Mouse (Mus musculus) forebrain, embryonic 14.5 days (tissue): ENCODE results near the gene Rsc1a1. TPM values are rescaled to one million over a fixed set of nuclear protein-coding genes. Genes with fewer than 3 reads are reported as not detected.

Experiments
- ATAC-seq: fragments of 200-750 bp; cut with Nextera tagmentation; 2 replicates; pipeline ENCODE4 v1.8.0; 2017; ENCODE audit warnings: mild to moderate bottlenecking, moderate library complexity
- DNase-seq: peaks from one replicate; pipeline ENCODE4 v3.0.0-alpha.2; 2015; ENCODE audit warnings: low spot score
- H3K27ac ChIP-seq: fragments of 300-500 bp; sonication (generic); 2 replicates; pipeline ENCODE4 v1.5.1; 2014; ENCODE audit warnings: low read depth, mild to moderate bottlenecking, control low read depth, low read length, moderate library complexity
- H3K27me3 ChIP-seq: fragments of 300-500 bp; sonication (generic); replicated peaks from 2 replicates; pipeline ENCODE4 v1.6.1; 2014; ENCODE audit warnings: low read length, control low read depth, mixed read lengths; ENCODE audit not compliant: control insufficient read depth, insufficient read depth
- H3K36me3 ChIP-seq: fragments of 300-500 bp; sonication (generic); 2 replicates; pipeline ENCODE4 v1.6.1; 2014; ENCODE audit warnings: low read length, control low read depth; ENCODE audit not compliant: control insufficient read depth, insufficient read depth
- H3K4me1 ChIP-seq: fragments of 300-500 bp; sonication (generic); 2 replicates; pipeline ENCODE4 v1.6.1; 2014; ENCODE audit warnings: antibody characterized with exemption, low read length, control low read depth; ENCODE audit not compliant: control insufficient read depth, insufficient read depth
- H3K4me2 ChIP-seq: fragments of 300-500 bp; sonication (generic); 2 replicates; pipeline ENCODE4 v1.6.1; 2014; ENCODE audit warnings: mild to moderate bottlenecking, control low read depth, low read length
- H3K4me3 ChIP-seq: fragments of 300-500 bp; sonication (generic); 2 replicates; pipeline ENCODE4 v1.5.1; 2014; ENCODE audit warnings: low read depth, low read length, control low read depth
- H3K9ac ChIP-seq: fragments of 300-500 bp; sonication (generic); 2 replicates; pipeline ENCODE4 v1.6.1; 2014; ENCODE audit warnings: mild to moderate bottlenecking, low read length, control low read depth, moderate library complexity
- H3K9me3 ChIP-seq: fragments of 300-500 bp; sonication (generic); replicated peaks from 2 replicates; pipeline ENCODE4 v1.6.1; 2016; ENCODE audit warnings: low read length, control low read depth, mixed read lengths; ENCODE audit not compliant: control insufficient read depth
- WGBS: fragments of 180-500 bp; shearing (Covaris S2); extraction: QIAGEN DNeasy Blood & Tissue Kit; methylation state at CpG from one replicate; pipeline ENCODE4 v1.1.7; 2014; 5-methylcytosine and 5-hydroxymethylcytosine counted together
- polyA plus RNA-seq: library from polyadenylated mRNA; unstranded; fragments of >200 nt; fragmentation: Nextera tagmentation; extraction: Ambion mirVana; gene quantifications from 2 replicates; pipeline ENCODE4 v1.2.1, GENCODE M21; 2014

Gene Rsc1a1
- polyA plus RNA-seq, 1 experiment from 2014 or later = 2.5 TPM

GRCm38 (mm10) chr4:141711250-141711649 lies 25.9 kb upstream of the Rsc1a1 start:
- Histone ChIP-seq H3K36me3 (peaks cover 66% of the 10 kb centered on the region), H3K4me3 (no peak overlapping the region)

GRCm38 (mm10) chr4:141708971-141709370 lies 23.6 kb upstream of the Rsc1a1 start:
- Histone ChIP-seq H3K9ac (no peak overlapping the region), H3K4me2 (no peak overlapping the region), H3K4me1 (no peaks in the 10 kb centered on the region), H3K9me3 (no peaks in the 10 kb centered on the region), H3K27ac (no peak overlapping the region), H3K36me3 (peaks cover 89% of the 10 kb centered on the region), H3K27me3 (no peaks in the 10 kb centered on the region), H3K4me3 (no peak overlapping the region)
- ATAC-seq = no peak
- WGBS = 95% methylated on average over 2 of the region's 2 CpGs
- no peak for DNase-seq

More at GRCm38 (mm10) chr4:141711250-141711649, 25.9 kb upstream of the Rsc1a1 start:
- ATAC-seq (no peak), DNase-seq (no peak)
- H3K4me1 ChIP-seq = no peaks in the 10 kb centered on the region
- WGBS = 96% methylated on average over 1 of the region's 1 CpGs
- H3K9me3 ChIP-seq = no peaks in the 10 kb centered on the region
- H3K27ac ChIP-seq = no peak overlapping the region
- H3K9ac ChIP-seq = no peak overlapping the region
- H3K27me3 ChIP-seq = no peaks in the 10 kb centered on the region
- no peak overlapping the region for H3K4me2 ChIP-seq

GRCm38 (mm10) chr4:141708005-141708404 lies 22.6 kb upstream of the Rsc1a1 start:
- 94% methylated on average over 7 of the region's 7 CpGs for WGBS
- DNase-seq = no peak
- Histone ChIP-seq H3K9ac (no peak overlapping the region), H3K4me2 (no peak overlapping the region), H3K4me3 (no peak overlapping the region), H3K9me3 (no peaks in the 10 kb centered on the region), H3K27ac (no peak overlapping the region), H3K36me3 (peaks cover 95% of the 10 kb centered on the region), H3K4me1 (no peaks in the 10 kb centered on the region), H3K27me3 (no peaks in the 10 kb centered on the region)
- no peak for ATAC-seq

GRCm38 (mm10) chr4:141705331-141705730 lies 19.9 kb upstream of the Rsc1a1 start:
- peak; percentile 94 for ATAC-seq
- 69% methylated on average over 4 of the region's 4 CpGs for WGBS
- Histone ChIP-seq H3K36me3 (peaks cover 96% of the 10 kb centered on the region), H3K4me1 (no peaks in the 10 kb centered on the region), H3K27ac (peak overlapping the region; percentile 58; the same call in 1 of the 2 replicates), H3K9me3 (no peaks in the 10 kb centered on the region), H3K4me2 (no peak overlapping the region), H3K4me3 (no peak overlapping the region), H3K27me3 (no peaks in the 10 kb centered on the region), H3K9ac (no peak overlapping the region)
- peak; percentile 78 for DNase-seq

DNA sequence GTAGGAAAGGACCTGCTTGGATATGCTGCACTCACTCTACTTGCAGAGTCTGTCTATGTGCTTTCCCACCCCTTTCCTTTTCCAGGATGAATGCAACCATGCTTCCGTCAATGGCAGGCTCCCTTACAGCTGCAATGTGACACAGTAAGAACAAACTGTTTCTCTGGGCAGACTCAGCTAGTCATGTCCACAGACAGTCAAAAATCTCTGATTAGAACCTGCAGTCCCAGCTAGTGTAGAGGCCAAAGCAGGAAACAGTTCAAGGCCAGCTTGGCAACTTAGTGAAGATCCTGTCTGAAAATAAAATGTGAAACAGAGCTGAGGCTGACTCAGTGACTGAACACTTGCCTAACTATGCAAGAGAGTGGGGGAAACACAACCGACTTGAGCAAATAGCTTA lies 19.2 kb upstream of the Rsc1a1 start:
- no peaks in the 10 kb centered on the region for H3K27me3 ChIP-seq
- peaks cover 93% of the 10 kb centered on the region for H3K36me3 ChIP-seq
- no peak for ATAC-seq
- no peak overlapping the region for H3K4me3 ChIP-seq
- no peaks in the 10 kb centered on the region for H3K9me3 ChIP-seq
- DNase-seq = no peak
- peak overlapping the region; percentile 58; the same call in 1 of the 2 replicates for H3K27ac ChIP-seq
- 93% methylated on average over 2 of the region's 2 CpGs for WGBS
- H3K9ac ChIP-seq = no peak overlapping the region
- H3K4me1 ChIP-seq = no peaks in the 10 kb centered on the region
- H3K4me2 ChIP-seq = no peak overlapping the region

DNA sequence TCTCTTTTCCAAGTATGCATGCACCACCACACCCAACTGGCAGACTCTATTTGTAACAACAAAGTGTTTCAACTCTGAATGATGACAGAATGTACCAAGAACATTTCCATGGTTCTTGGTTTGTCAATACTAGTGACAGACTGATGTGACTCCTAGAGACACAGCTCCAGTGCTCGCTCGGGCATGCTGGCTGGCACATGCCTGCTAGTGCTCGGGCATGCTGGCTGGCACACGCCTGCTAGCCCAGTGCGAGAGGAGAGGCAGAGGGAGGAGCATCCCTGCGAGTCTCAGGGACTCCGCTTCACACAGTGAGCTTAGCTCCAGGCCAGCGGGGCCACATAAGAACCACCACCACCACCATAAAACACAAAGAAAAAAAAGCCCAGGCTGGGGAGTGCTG lies 9.3 kb upstream of the Rsc1a1 start:
- peaks cover 72% of the 10 kb centered on the region for H3K36me3 ChIP-seq
- no peak overlapping the region for H3K27ac ChIP-seq
- ATAC-seq = no peak
- H3K9me3 ChIP-seq = no peaks in the 10 kb centered on the region
- H3K4me1 ChIP-seq = no peaks in the 10 kb centered on the region
- H3K4me2 ChIP-seq = no peak overlapping the region
- no peak overlapping the region for H3K9ac ChIP-seq
- H3K4me3 ChIP-seq = no peak overlapping the region
- DNase-seq = no peak
- 93% methylated on average over 8 of the region's 8 CpGs for WGBS
- H3K27me3 ChIP-seq = no peaks in the 10 kb centered on the region

DNA sequence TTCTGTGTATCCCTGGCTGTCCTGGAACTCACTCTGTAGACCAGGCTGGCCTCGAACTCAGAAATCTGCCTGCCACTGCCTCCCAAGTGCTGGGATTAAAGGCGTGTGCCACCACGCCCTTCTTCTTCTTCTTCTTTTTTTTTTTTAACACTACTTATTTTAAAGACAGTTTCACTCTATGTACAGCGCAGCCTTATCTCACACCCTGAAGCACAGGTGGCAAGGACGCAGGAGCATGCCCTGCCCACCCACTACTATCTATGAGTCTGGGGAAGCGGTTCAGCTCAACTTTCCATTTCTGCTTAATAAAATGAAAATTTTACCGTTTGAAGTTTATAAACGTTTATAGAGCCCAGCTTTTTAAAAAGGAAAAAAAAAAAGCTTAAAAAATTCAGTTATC lies 3.1 kb upstream of the Rsc1a1 start:
- no peaks in the 10 kb centered on the region for H3K27me3 ChIP-seq
- ATAC-seq (no peak), DNase-seq (no peak)
- no peaks in the 10 kb centered on the region for H3K4me1 ChIP-seq
- no peak overlapping the region for H3K27ac ChIP-seq
- WGBS = 92% methylated on average over 8 of the region's 8 CpGs
- no peak overlapping the region for H3K4me2 ChIP-seq
- H3K9ac ChIP-seq = no peak overlapping the region
- H3K4me3 ChIP-seq = no peak overlapping the region
- peaks cover 65% of the 10 kb centered on the region for H3K36me3 ChIP-seq
- H3K9me3 ChIP-seq = no peaks in the 10 kb centered on the region

DNA sequence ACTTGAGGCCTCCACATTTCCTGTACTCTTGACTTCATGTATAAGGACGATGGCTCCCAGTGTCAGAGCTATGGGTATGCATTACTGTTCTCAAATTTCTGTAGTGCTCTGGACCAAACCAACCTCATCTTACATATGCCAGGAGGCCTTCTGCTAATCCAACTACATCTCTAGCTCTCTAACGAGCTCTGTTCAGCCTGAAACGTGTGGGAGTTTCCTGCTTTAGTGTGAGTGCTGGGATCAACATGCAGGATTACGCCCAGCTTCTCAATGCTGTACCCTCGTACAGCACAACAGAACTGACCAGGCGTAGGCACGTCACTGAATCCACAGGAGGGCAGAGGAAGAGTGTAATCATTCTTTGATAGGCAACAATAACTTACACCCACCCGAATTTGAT lies 1.1 kb upstream of the Rsc1a1 start:
- Histone ChIP-seq H3K4me2 (no peak overlapping the region), H3K9me3 (no peaks in the 10 kb centered on the region), H3K36me3 (peaks cover 68% of the 10 kb centered on the region), H3K27ac (no peak overlapping the region), H3K4me3 (no peak overlapping the region), H3K27me3 (no peaks in the 10 kb centered on the region), H3K9ac (no peak overlapping the region), H3K4me1 (no peaks in the 10 kb centered on the region)
- 55% methylated on average over 8 of the region's 8 CpGs for WGBS
- no peak for ATAC-seq
- no peak for DNase-seq

DNA sequence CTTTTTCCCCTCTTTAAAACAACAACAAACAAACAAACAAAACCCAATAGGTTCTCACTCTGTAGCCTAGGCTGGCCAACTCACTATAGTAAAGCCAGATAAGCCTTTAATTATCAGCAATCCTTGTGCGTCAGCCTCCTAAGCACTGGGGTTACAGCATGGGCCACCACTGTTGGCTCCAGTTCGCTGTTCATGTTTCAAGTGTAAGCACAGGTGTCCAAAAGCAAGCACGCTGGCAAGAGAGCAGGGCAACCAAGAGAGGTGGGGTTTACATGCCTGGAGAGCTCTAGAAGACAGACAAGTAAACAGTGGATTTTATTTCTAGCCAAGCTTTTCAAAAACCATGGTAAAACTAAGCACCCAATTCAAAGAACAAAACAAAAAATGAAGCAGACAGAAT lies 694 bp upstream of the Rsc1a1 start:
- Histone ChIP-seq H3K9me3 (no peaks in the 10 kb centered on the region), H3K36me3 (peaks cover 63% of the 10 kb centered on the region), H3K4me2 (no peak overlapping the region), H3K9ac (no peak overlapping the region), H3K4me3 (no peak overlapping the region), H3K27ac (no peak overlapping the region), H3K4me1 (no peaks in the 10 kb centered on the region), H3K27me3 (no peaks in the 10 kb centered on the region)
- DNase-seq = no peak
- ATAC-seq = no peak
- WGBS = 89% methylated on average over 3 of the region's 3 CpGs
